Mouse (Mus musculus): ENCODE data around the gene Fbxl18.
"Not testable (repeated sequence)": the region's sequence is repeated elsewhere in the genome, so short reads cannot be mapped to it uniquely, and the experiment has no call there.

The Fbxl18 gene

GRCm38 (mm10) chr5:142899932-142900533, 4.8 kb upstream of the Fbxl18 start:
- DNase-seq (ENCODE audit: low spot score): no peak

- DNase-seq (ENCODE audit: low spot score): no peak
Measured at GRCm38 (mm10) chr5:142899057-142899601, 3.9 kb upstream of the Fbxl18 start.

GRCm38 (mm10) chr5:142898316-142898715, 3.1 kb upstream of the Fbxl18 start:
- no peak for DNase-seq (ENCODE audit: low spot score)

- DNase-seq (ENCODE audit: low spot score): no peak
Measured at GRCm38 (mm10) chr5:142897568-142898248, 2.5 kb upstream of the Fbxl18 start.

DNA sequence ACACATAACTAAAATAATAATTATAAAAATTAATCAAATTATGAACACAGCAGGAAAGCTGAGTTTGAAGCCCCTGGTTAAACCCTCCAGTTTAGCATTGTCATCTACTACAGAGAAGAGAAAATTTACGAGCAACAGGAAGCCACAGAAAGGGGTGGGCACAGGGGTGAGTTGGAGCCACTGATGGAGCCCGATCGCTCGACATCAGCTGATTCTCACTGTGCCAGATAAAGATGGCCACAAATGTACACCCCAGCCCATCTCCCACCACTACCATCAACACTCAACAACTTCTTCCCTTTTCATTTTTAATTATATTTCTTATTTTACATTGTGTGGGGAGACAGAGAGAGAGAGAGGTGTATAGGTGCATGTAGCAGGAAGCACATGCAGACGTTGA, 1.5 kb upstream of the Fbxl18 start:
- DNase-seq (ENCODE audit: low spot score): no peak

GRCm38 (mm10) chr5:142896192-142896591, 971 bp upstream of the Fbxl18 start:
- no peak for DNase-seq (ENCODE audit: low spot score)

DNA sequence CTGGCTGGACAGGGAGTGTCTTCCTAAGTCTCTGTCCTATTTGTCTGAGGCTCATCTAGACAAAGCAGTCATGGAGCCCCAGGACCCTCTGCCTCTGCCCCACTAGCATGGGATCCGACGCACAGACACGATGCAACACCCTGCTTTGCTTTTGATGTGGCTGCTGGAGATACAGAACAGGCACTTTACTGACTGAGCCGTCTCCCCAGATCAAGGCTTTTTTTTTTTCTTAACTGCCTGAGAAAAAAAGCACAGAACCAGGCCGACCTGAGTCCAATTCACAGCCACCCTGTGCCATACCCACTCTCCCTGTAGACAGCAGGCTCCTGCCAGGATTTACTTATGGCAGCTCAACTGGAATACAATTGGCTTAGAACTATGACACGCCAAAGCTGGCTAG, 3.8 kb downstream of the Fbxl18 start:
- no peak for DNase-seq (ENCODE audit: low spot score)

GRCm38 (mm10) chr5:142887533-142887932, 7.7 kb downstream of the Fbxl18 start:
- DNase-seq (ENCODE audit: low spot score): not testable (repeated sequence)

- DNase-seq (ENCODE audit: low spot score): no peak
Measured at GRCm38 (mm10) chr5:142886761-142887160, 8.5 kb downstream of the Fbxl18 start.

DNA sequence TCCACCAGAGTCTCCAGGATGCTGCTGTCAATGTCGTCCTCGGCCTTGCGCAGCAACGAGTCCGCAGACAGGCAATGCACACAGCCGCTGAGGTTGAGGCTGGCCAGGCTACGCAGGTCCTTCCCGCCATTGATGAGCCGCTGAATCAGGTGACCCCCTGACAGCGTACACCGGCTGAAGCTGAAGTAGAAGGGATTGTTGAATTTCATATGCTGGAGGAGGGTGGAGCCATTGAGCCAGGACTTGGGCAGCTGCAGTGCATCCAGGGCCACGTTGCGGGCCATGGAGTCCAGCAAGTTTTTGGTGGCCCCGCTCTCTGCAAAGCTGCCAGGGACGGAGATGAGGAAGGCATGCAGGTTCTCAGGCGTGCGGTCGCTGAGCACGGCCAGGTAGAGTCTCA, 9.0 kb downstream of the Fbxl18 start:
- no peak for DNase-seq (ENCODE audit: low spot score)

DNA sequence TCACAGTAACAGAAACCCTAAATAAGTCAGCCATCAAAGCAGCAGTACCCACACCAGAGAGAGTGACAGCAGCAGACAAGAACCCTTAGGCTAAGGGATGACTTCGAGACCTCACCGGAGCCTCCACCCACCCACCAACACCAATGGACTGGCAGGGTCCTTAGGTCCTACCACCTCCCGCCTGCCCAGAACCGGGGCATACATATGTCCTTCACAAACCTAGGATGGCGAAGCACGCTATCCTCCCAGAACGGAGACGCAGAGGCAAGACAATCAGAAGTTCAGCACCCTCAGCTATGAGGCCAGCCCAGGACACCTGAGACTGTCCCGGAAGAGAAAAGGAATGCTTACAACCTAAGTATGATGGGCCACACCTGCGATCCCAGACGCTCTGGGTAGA, 12.8 kb downstream of the Fbxl18 start:
- no peak for DNase-seq (ENCODE audit: low spot score)

GRCm38 (mm10) chr5:142881936-142882335, 13.3 kb downstream of the Fbxl18 start:
- no peak for DNase-seq (ENCODE audit: low spot score)

DNA sequence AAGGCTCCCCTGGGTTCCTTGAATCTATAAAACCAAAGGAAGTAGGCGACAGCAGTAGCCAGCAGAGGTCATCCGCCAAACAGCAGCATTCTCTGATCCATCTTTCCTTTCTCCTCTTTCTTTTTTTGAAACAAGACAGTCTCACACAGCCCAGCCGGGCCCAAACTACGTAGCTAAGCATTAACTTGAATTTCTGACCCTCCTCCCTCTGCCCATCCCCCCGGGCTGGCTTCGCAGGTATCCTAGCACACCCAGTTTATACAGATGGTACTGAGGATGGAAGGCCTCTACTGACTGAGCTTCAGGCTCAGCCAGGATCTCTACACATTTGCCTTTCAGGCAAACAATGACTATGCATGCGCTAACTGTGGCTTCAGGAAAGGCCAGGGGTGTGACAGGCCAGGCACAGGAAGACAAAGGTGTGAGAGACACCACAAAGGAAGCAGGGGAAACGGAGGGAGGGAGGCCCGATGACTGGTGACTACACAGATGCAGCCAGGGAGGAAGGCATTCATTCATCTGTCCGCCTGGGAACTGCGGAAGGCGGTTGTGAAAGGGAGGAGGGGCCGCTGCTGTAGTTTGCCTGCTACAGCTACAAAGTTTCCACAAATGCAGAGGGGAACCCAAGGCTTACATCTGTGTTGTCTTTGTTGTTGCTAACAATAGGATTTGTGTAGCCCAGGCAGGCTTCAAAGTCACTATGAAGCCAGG, 14.3 kb downstream of the Fbxl18 start:
- DNase-seq (ENCODE audit: low spot score): no peak

DNA sequence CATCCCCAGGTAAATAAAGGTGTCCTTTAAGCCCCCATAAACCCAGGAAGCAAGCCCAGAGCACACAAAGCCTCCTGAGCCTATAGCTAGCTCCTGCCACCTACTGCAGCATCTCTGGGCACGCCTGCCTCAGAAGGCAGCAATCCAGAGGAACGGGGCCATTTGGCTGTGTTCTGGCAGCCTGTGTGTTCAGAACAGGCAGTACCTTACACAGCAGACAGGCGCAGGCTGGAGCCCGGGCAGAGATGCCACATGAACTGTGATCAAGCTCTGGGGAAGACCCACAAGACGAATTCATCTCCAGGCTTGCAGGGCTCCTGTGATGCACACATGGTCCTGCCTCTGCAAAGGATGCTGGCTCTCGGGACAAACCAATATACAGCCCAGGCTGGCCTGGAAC, 15.0 kb downstream of the Fbxl18 start:
- DNase-seq (ENCODE audit: low spot score): no peak

DNA sequence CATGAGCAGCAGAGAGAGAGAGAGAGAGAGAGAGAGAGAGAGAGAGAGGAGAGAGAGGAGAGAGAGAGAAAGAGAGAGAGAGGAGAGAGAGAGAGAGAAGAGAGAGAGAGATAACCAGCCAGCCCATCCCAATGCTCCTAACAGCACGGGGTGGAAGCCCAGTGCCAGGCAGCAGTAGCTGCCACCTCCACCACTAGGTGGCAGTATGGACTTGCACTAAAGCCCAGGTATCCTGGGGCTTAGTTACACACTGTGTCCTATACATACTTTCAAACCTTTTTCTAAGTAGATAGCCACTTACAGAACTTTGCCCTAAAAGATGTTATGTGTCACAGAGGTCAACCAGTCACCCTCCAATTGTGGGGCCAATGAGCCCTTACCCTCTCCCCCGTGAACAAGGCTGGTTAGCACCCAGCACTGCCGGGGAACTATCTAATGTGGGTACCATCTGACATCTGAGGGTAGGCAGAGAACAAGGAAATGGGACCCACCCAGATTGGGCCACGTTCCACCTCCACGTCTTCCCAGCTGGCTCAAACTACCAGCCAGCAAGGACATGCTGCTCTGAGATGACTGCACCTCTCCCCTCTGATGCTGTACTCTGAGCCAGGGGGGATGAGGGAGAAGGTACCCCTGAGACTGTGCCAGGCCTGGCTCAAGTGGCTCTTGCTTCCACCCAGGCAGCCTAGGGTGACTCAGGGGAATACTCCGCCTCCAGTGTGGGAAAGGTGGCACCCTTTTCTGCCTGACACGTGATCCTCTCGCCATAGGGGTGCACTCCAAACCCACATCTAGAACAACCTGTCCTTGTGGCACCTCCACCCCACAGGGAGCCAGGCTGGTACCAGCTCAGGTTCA, 15.7 kb downstream of the Fbxl18 start:
- peak; percentile 86 for DNase-seq (ENCODE audit: low spot score)

GRCm38 (mm10) chr5:142878570-142878969, 16.7 kb downstream of the Fbxl18 start:
- DNase-seq (ENCODE audit: low spot score): no peak

GRCm38 (mm10) chr5:142877337-142878280, 17.6 kb downstream of the Fbxl18 start:
- DNase-seq (ENCODE audit: low spot score): peak; percentile 82

- no peak for DNase-seq (ENCODE audit: low spot score)
Measured at GRCm38 (mm10) chr5:142876896-142877295, 18.3 kb downstream of the Fbxl18 start.

DNA sequence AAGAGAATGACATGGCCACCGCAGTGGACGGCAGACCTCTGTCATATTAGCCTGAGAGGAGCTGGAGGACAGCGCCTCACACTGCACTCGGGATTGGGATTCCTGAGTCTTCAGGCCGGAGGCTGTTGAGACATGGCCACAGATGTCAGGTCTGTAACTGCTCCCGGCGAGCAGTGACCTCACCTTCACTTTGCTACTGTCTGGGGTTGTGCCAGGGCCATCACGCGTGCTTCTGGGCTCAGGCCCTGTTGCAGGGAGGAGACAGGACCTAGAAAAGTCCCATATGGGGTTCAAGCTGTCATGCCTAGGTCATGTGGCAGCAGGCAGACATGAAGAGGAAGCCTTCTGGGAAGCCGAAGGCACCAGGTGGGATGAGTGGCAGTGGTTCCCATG, 19.7 kb downstream of the Fbxl18 start:
- DNase-seq (ENCODE audit: low spot score): no peak

DNA sequence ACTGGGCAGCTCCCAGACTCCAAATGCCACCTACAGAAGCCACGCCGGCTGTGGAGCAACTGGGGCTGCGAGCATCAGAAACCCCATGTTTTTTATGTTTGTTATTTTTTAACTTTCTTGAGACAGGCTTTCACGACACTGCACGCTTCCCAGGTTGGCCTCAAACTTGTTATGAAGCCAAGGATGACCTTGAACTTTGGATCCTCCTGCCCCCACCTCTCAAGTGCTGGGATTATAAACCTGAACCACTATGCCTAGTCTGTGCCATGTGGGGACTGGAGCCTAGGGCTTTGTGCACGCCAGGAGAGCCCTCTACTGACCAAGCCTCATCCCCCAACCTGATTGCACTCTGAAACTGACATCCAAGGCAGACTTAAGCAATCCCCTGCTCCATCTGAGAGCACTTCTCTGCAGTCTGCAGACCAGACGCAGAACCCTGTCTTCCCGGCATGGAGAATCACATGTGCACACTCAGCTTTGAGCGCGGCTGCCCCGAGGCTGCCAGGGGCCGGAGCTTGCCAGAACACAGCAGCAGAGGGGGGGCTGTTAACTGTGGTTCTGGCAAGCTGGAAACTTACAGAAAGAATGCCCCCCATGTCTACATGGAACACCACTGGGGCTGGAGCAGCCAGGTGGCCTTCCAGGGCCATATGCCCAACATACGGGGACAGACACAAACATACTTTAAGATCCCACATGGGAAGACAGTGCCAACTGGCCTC, 20.3 kb downstream of the Fbxl18 start:
- no peak for DNase-seq (ENCODE audit: low spot score)

Measured in urinary bladder, postnatal 14 days (tissue).